Mouse (Mus musculus) hindbrain, embryonic 13.5 days (tissue): ENCODE results near the gene Hnf4a. TPM values are rescaled to one million over a fixed set of nuclear protein-coding genes. Genes with fewer than 3 reads are reported as not detected.

Experiments
- ATAC-seq: fragments of 200-750 bp; cut with Nextera tagmentation; 2 replicates; pipeline ENCODE4 v1.8.0; 2017; ENCODE audit warnings: moderate TSS enrichment; ENCODE audit not compliant: low FRiP score
- H3K27ac ChIP-seq: fragments of 300-500 bp; sonication (generic); 2 replicates; pipeline ENCODE4 v1.5.1; 2015; ENCODE audit warnings: inconsistent platforms, mild to moderate bottlenecking, moderate library complexity
- H3K27me3 ChIP-seq: fragments of 300-500 bp; sonication (generic); 2 replicates; pipeline ENCODE4 v1.6.1; 2015; ENCODE audit warnings: mild to moderate bottlenecking, inconsistent platforms
- H3K36me3 ChIP-seq: fragments of 300-500 bp; sonication (generic); 2 replicates; pipeline ENCODE4 v1.6.1; 2015; ENCODE audit warnings: mild to moderate bottlenecking, inconsistent platforms
- H3K4me1 ChIP-seq: fragments of 300-500 bp; sonication (generic); replicated peaks from 2 replicates; pipeline ENCODE4 v1.6.1; 2015; ENCODE audit warnings: inconsistent platforms
- H3K4me2 ChIP-seq: fragments of 300-500 bp; sonication (generic); 2 replicates; pipeline ENCODE4 v1.6.1; 2015; ENCODE audit warnings: inconsistent platforms, mild to moderate bottlenecking, moderate library complexity
- H3K4me3 ChIP-seq: fragments of 300-500 bp; sonication (generic); 2 replicates; pipeline ENCODE4 v1.5.1; 2015; ENCODE audit warnings: mild to moderate bottlenecking, inconsistent platforms
- H3K9ac ChIP-seq: fragments of 300-500 bp; sonication (generic); 2 replicates; pipeline ENCODE4 v1.6.1; 2015; ENCODE audit warnings: mild to moderate bottlenecking, inconsistent platforms
- H3K9me3 ChIP-seq: fragments of 300-500 bp; sonication (generic); 2 replicates; pipeline ENCODE4 v1.6.1; 2016; ENCODE audit warnings: inconsistent platforms
- WGBS: fragments of 180-500 bp; shearing (Covaris S2); methylation state at CpG from one replicate; pipeline ENCODE4 v1.1.7; 2015; 5-methylcytosine and 5-hydroxymethylcytosine counted together
- polyA plus RNA-seq: library from polyadenylated mRNA; unstranded; fragments of >200 nt; fragmentation: Nextera tagmentation; extraction: Ambion mirVana; gene quantifications from 2 replicates; pipeline ENCODE4 v1.2.1, GENCODE M21; 2015

The Hnf4a gene
- polyA plus RNA-seq, 1 experiment from 2014 or later, result 0.09 TPM

DNA sequence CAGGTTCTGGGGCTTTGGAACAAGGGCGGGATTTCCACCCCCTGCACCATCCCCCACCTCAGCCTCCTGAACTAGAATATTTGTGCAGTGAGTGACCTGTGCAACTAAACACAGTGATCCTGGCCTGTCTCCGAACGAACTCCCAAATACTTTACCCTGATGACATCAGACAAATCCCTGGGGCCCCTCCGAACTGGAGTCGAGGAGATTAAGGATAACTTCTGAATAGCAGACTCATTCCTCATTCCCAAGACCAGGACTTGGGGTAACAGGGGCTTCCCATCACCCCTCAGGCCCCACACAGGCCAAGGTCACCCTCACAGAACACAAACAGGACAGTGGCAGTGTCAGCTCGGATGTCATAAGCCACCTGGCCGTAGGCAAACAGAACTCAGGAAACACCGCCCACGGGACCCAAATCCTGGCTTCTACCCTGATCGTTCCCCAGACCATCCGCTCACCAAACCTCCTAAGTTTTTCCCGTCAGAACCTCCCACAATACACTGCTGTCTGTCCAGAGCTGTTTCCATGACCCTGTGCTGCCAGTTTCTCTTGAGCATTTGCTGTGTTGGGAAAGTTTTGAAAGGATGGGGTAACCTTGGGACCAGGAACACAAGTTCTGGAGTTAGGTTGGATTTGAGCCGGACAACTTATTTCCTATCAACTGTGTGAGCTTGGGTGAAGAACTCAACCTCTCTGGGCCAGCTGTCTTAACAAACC is 32.9 kb downstream of the Hnf4a start:
- WGBS, result 79% methylated on average over 13 of the region's 13 CpGs

DNA sequence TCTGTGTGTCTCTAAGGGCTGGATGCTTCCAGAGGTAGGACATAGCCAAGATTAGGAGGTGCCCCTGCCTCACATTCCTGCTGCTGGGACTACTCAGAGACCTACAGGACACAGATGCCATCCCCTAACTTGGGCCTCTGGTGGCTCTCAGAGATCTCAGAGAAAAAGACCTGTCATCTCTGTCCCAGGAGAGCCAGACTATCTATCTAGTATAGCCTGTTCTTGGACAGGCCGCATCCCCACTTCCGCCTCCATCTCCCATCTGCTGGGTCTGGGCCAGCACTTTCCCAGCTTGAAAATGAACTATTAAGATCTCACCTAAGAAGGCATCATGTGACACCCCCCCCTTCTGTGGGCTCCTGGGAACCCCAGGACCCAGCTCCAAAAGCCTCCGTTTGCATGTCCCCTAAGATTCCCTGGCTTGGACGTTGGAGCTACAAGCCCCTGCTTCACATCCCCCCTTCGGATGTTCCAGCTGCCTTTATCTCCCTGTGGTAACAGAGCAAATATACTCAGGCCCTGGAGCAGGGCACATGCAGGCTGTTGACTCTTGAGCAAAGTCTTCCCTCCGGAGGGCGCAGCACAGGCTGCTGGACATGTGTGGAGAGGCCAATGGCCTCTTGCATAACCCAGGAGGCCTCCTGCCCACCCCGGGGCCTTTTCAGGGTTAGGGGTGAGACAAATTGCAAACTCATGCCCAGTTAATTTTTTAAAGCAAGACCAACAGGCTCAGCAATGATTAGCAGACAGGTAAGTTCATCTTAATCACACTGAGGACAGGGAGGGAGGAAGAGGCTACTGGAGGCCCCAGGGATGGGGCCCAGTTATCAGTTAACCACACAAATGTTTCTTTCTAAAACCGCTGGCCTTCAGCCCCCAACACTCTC is 33.9 kb downstream of the Hnf4a start:
- no peak overlapping the region; the same call in 1 of the 2 replicates for H3K9ac ChIP-seq
- 86% methylated on average over 9 of the region's 9 CpGs for WGBS
- no peak for ATAC-seq
- no peak overlapping the region for H3K4me3 ChIP-seq
- peaks cover 5% of the 10 kb centered on the region; the same call in 1 of the 2 replicates for H3K27me3 ChIP-seq
- H3K36me3 ChIP-seq, result no peaks in the 10 kb centered on the region
- H3K27ac ChIP-seq, result no peak overlapping the region
- H3K4me1 ChIP-seq, result no peaks in the 10 kb centered on the region
- no peaks in the 10 kb centered on the region for H3K9me3 ChIP-seq
- H3K4me2 ChIP-seq, result no peak overlapping the region

More for the DNA sequence above, 32.9 kb downstream of the Hnf4a start:
- Histone ChIP-seq H3K27me3 (peaks cover 5% of the 10 kb centered on the region; the same call in 1 of the 2 replicates), H3K27ac (no peak overlapping the region), H3K4me3 (no peak overlapping the region), H3K36me3 (no peaks in the 10 kb centered on the region), H3K4me1 (peaks cover 4% of the 10 kb centered on the region), H3K9me3 (no peaks in the 10 kb centered on the region), H3K4me2 (no peak overlapping the region), H3K9ac (no peak overlapping the region)
- ATAC-seq, result no peak

GRCm38 (mm10) chr2:163541568-163542182 is 35.1 kb downstream of the Hnf4a start:
- ATAC-seq, result no peak
- no peaks in the 10 kb centered on the region for H3K27me3 ChIP-seq
- no peak overlapping the region for H3K9ac ChIP-seq
- H3K27ac ChIP-seq, result no peak overlapping the region
- H3K4me3 ChIP-seq, result no peak overlapping the region
- H3K36me3 ChIP-seq, result no peaks in the 10 kb centered on the region
- no peak overlapping the region for H3K4me2 ChIP-seq
- no peaks in the 10 kb centered on the region for H3K9me3 ChIP-seq
- H3K4me1 ChIP-seq, result no peaks in the 10 kb centered on the region
- 86% methylated on average over 10 of the region's 10 CpGs for WGBS

GRCm38 (mm10) chr2:163542674-163543073 is 36.1 kb downstream of the Hnf4a start:
- Histone ChIP-seq H3K4me1 (no peaks in the 10 kb centered on the region), H3K9ac (no peak overlapping the region), H3K27ac (no peak overlapping the region), H3K27me3 (no peaks in the 10 kb centered on the region), H3K4me3 (no peak overlapping the region), H3K9me3 (no peaks in the 10 kb centered on the region), H3K4me2 (no peak overlapping the region), H3K36me3 (no peaks in the 10 kb centered on the region)
- 91% methylated on average over 10 of the region's 10 CpGs for WGBS
- no peak for ATAC-seq

- Histone ChIP-seq H3K36me3 (no peaks in the 10 kb centered on the region), H3K4me1 (peaks cover 3% of the 10 kb centered on the region; the same call in 1 of the 2 replicates), H3K4me2 (no peak overlapping the region), H3K4me3 (no peak overlapping the region), H3K9ac (no peak overlapping the region), H3K27ac (no peak overlapping the region), H3K9me3 (no peaks in the 10 kb centered on the region), H3K27me3 (0 out of 2 replicates have a peak, but pooled peaks cover 4% of the 10 kb centered on the region)
- ATAC-seq, result no peak
- 70% methylated on average over 14 of the region's 14 CpGs for WGBS
These were observed 40.2 kb downstream of the Hnf4a start for GRCm38 (mm10) chr2:163546623-163547318.

DNA sequence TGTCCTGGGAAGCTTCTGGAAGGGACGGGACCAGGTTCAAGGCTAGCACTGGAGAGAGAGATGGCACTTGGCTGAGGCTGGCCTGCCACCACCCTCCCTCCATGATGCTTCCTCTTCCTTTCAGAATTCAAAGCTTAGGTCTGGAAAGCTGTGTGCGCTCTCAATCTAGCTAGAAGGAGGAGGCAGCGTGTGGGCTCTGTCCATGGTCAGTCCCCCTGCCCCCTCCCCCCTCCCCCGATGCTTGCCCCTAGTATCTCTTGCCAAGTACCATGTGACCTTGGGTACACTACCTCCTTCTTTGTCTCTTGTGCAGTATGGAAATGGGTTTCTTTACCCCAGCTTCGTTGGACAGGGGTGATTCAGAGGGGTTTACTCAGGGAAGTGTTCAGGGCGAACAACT is 42.2 kb downstream of the Hnf4a start:
- no peak overlapping the region for H3K4me2 ChIP-seq
- H3K9me3 ChIP-seq, result no peaks in the 10 kb centered on the region
- WGBS, result 80% methylated on average over 6 of the region's 6 CpGs
- 0 out of 2 replicates have a peak, but pooled peaks cover 4% of the 10 kb centered on the region for H3K27me3 ChIP-seq
- H3K36me3 ChIP-seq, result no peaks in the 10 kb centered on the region
- H3K9ac ChIP-seq, result no peak overlapping the region
- H3K4me1 ChIP-seq, result peaks cover 3% of the 10 kb centered on the region; the same call in 1 of the 2 replicates
- H3K27ac ChIP-seq, result no peak overlapping the region
- ATAC-seq, result no peak
- no peak overlapping the region for H3K4me3 ChIP-seq

DNA sequence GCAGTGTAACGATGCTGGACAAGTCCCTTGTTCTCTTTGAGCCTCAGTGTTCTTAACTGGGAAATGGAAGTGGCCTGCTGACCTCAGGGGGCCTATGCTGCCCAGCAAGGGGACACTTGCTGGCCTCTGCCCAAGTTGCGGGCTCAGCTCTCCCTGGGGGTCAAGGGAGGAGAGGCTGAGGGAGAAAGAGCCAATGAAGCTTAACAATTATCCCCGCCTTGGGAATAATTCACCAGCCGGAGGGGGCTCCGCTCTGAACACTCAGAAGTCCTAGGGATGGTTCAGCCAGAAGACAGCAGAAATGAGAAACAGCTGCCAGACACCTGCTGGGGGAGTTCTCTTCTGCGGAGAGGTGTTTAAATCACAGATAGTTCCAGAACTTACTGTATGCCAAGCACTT is 43.2 kb downstream of the Hnf4a start:
- no peaks in the 10 kb centered on the region for H3K36me3 ChIP-seq
- ATAC-seq, result no peak
- no peak overlapping the region for H3K9ac ChIP-seq

DNA sequence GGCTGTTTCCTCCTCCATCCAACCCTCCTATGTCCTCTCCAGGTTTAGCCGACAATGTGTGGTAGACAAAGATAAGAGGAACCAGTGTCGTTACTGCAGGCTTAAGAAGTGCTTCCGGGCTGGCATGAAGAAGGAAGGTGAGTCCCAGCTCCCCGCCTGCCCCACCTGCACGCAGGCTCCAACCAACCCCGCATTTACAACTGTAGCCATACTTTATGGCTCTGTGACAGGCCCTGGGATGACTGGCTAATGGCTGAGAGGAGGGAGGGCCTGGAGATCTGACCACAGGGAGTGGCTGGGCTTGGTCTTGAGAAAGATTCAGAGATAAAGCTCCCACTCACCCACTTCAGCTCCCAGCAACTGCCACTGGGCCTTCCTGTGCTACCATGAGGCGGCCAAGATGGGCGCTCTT is 45.9 kb downstream of the Hnf4a start:
- H3K4me2 ChIP-seq, result no peak overlapping the region
- H3K4me1 ChIP-seq, result peaks cover 3% of the 10 kb centered on the region; the same call in 1 of the 2 replicates
- 0 out of 2 replicates have a peak, but pooled peaks cover 4% of the 10 kb centered on the region for H3K27me3 ChIP-seq
- no peak for ATAC-seq
- H3K27ac ChIP-seq, result no peak overlapping the region
- H3K36me3 ChIP-seq, result no peaks in the 10 kb centered on the region
- H3K4me3 ChIP-seq, result no peak overlapping the region
- 78% methylated on average over 8 of the region's 8 CpGs for WGBS
- no peaks in the 10 kb centered on the region for H3K9me3 ChIP-seq
- no peak overlapping the region for H3K9ac ChIP-seq

More for the DNA sequence above, 43.2 kb downstream of the Hnf4a start:
- Histone ChIP-seq H3K4me1 (peaks cover 3% of the 10 kb centered on the region; the same call in 1 of the 2 replicates), H3K4me3 (no peak overlapping the region), H3K9me3 (no peaks in the 10 kb centered on the region), H3K27me3 (0 out of 2 replicates have a peak, but pooled peaks cover 4% of the 10 kb centered on the region), H3K4me2 (no peak overlapping the region), H3K27ac (no peak overlapping the region)
- 35% methylated on average over 6 of the region's 6 CpGs for WGBS

DNA sequence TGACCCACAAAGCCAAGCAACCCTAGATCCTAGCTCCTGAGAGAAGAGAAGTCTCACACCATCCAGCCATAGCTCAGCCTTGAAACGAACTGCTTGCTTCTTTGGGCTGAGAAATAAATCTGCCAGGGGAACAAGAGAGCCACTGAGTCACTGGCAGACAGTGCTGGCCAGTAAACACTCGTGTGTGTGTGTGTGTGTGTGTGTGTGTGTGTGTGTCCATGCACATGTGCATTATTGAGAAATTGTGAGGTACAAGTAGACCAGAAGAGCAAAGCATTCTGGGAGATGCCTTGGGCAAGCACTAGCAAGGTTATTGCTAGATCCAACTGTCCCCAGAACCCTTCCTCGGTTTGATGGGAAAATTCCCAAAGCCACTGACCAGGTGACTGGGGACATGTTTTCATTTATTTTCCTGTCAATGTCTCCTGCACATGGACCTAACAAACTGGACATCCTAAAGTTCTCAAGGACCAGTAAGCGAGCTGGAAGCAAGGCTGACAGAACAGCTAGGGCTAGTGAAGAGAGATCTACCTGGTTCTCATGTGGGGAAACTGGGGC is 47.9 kb downstream of the Hnf4a start:
- Histone ChIP-seq H3K4me1 (peaks cover 3% of the 10 kb centered on the region; the same call in 1 of the 2 replicates), H3K4me2 (no peak overlapping the region), H3K27me3 (0 out of 2 replicates have a peak, but pooled peaks cover 4% of the 10 kb centered on the region), H3K27ac (no peak overlapping the region), H3K36me3 (no peaks in the 10 kb centered on the region), H3K4me3 (no peak overlapping the region), H3K9ac (no peak overlapping the region), H3K9me3 (no peaks in the 10 kb centered on the region)
- 85% methylated on average over 4 of the region's 4 CpGs for WGBS
- no peak for ATAC-seq

GRCm38 (mm10) chr2:163554996-163555395 is 48.4 kb downstream of the Hnf4a start:
- ATAC-seq, result no peak
- no peak overlapping the region for H3K27ac ChIP-seq
- H3K9ac ChIP-seq, result no peak overlapping the region
- no peaks in the 10 kb centered on the region for H3K9me3 ChIP-seq
- H3K4me1 ChIP-seq, result no peaks in the 10 kb centered on the region
- H3K27me3 ChIP-seq, result 0 out of 2 replicates have a peak, but pooled peaks cover 4% of the 10 kb centered on the region
- H3K36me3 ChIP-seq, result no peaks in the 10 kb centered on the region
- 81% methylated on average over 6 of the region's 6 CpGs for WGBS
- H3K4me3 ChIP-seq, result no peak overlapping the region
- no peak overlapping the region for H3K4me2 ChIP-seq

DNA sequence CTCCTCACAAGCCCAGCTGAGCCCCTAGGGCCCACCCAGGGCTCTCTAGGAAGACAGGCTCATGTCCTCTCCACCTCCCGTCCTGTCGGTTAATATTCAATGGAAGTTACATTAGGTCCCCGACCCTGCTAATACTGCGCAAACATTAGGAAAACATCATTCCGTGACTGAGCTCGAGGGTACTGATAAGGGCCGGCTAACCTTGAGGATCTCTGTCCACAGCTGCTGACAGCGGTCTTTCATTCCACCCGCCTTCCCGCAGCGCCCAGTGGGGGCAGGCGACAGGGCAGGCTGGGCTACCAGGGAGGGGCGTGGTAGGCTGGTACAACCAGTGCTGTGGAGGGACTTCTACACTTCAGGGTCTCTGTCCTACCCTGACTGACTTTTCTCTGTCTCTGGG is 48.8 kb downstream of the Hnf4a start:
- H3K4me2 ChIP-seq, result no peak overlapping the region
- WGBS, result 81% methylated on average over 13 of the region's 13 CpGs
- H3K9me3 ChIP-seq, result no peaks in the 10 kb centered on the region
- no peak for ATAC-seq
- H3K4me1 ChIP-seq, result no peaks in the 10 kb centered on the region
- no peak overlapping the region for H3K4me3 ChIP-seq
- 0 out of 2 replicates have a peak, but pooled peaks cover 4% of the 10 kb centered on the region for H3K27me3 ChIP-seq
- no peak overlapping the region for H3K27ac ChIP-seq
- H3K36me3 ChIP-seq, result no peaks in the 10 kb centered on the region
- no peak overlapping the region for H3K9ac ChIP-seq
